Comparison of ENCODE assay signal across 10 mouse cellular contexts in the genomic region with DNA sequence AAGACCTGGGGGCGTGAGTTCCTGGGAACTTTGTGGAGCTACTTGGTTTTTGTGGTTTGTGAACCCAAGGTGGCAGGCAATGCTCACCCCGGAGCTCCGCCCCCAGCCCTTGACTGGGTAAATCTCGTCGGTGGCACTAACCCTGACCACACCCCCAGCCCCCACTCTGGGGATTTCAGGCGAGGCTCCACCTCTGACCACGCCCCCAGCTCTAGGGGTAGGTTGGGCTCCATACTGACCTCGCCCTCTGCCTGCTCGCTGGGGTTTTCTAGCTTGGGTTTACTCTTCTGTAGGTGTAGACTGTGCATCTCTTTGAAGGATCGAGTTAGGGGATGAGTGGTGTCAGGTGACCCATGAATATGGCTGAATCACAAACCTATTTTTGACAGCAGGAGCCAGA. TPM values are rescaled to one million over a fixed set of nuclear protein-coding genes. Genes with fewer than 3 reads are reported as not detected.
A peak's percentile ranks its signal among the peaks of the same experiment; 100 is the strongest.
DNase-seq lines count a peak whose midpoint lies in the region; ATAC-seq lines count a peak whose summit lies in the region.
"Had no signal": no experiment of that assay in that cellular context is flagged by ENCODE, and none has a peak within 500 bp of the region (broad histone marks: within the 10 kb centered on the region; RNA-seq: fewer than 3 reads in every experiment).

No protein-coding gene starts in this region.

- H3K9me3 ChIP-seq in liver, embryonic 11.5 days (ENCODE audit: control insufficient read depth, low read length): no peaks in the 10 kb centered on the region
- H3K9me3 ChIP-seq: embryonic facial prominence, embryonic 13.5 days; midbrain, embryonic 12.5 days had no signal

- peak; percentile 79 to 83 for DNase-seq in B cell, adult 2 months
- peak; percentile 59 for DNase-seq in NIH3T3 (ENCODE audit: low read depth)
- DNase-seq in gastrocnemius, postnatal 14 days: peak; percentile 75
- peak; percentile 76 for DNase-seq in liver, embryonic 11.5 days (ENCODE audit: low spot score)
- peak; percentile 72 for DNase-seq in retina, postnatal 1 day
- DNase-seq in urinary bladder, postnatal 36 days (ENCODE audit: low spot score in 2 of 2): no peak
- no peak for DNase-seq in ovary, postnatal 10 days (ENCODE audit: low spot score)
- no peak for DNase-seq in layer of hippocampus, adult 9-10 months (ENCODE audit: low spot score)

- no peak overlapping the region for H3K4me2 ChIP-seq in liver, embryonic 11.5 days
- H3K4me2 ChIP-seq: embryonic facial prominence, embryonic 13.5 days; midbrain, embryonic 12.5 days had no signal

- H3K27me3 ChIP-seq in liver, embryonic 11.5 days (replicated peaks; ENCODE audit: control insufficient read depth, insufficient read depth, low read length): peaks cover 31% of the 10 kb centered on the region

- peaks cover 15% of the 10 kb centered on the region for H3K4me1 ChIP-seq in liver, embryonic 11.5 days (replicated peaks; ENCODE audit: control insufficient read depth, insufficient read depth, low read length)

- peaks cover 16% of the 10 kb centered on the region for H3K36me3 ChIP-seq in liver, embryonic 11.5 days (ENCODE audit: control insufficient read depth, insufficient read depth, low read length)

- no peak overlapping the region for H3K27ac ChIP-seq in liver, embryonic 11.5 days (ENCODE audit: low read depth, low read length)
- H3K27ac ChIP-seq: embryonic facial prominence, embryonic 13.5 days; midbrain, embryonic 12.5 days had no signal

- peak; percentile 81 for ATAC-seq in liver, embryonic 11.5 days (replicated peaks; ENCODE audit: low FRiP score)

- WGBS in liver, embryonic 11.5 days: 6% methylated on average over 10 of the region's 10 CpGs

- H3K4me3 ChIP-seq in liver, embryonic 11.5 days (ENCODE audit: low read depth, low read length): no peak overlapping the region; the same call in 1 of the 2 replicates
- H3K4me3 ChIP-seq: embryonic facial prominence, embryonic 13.5 days; midbrain, embryonic 12.5 days had no signal

- intact Hi-C loops in gastrocnemius, postnatal 14 days (cut with DNase I; ENCODE audit: low total_unique reads): no loop called here

- no peak overlapping the region for H3K9ac ChIP-seq in liver, embryonic 11.5 days (ENCODE audit: low read depth, low read length)
- H3K9ac ChIP-seq: embryonic facial prominence, embryonic 13.5 days; midbrain, embryonic 12.5 days had no signal

RNA-seq across cellular contexts. Expression of a gene that starts 4.7 kb away (rescaled TPM):
- 10 to 100 TPM; 11.3 to 24.5 TPM for total RNA-seq in gastrocnemius, postnatal 14 days (2021)
- polyA plus RNA-seq in liver, embryonic 11.5 days (2014; fragmentation: Nextera tagmentation; extraction: Ambion mirVana): 0.05 TPM in 1 of 2 replicates, not detected in the other

RNA-seq across cellular contexts. Expression of a gene that starts 6.4 kb away (rescaled TPM):
- total RNA-seq in gastrocnemius, postnatal 14 days (2021): 10 to 100 TPM; 24.5 to 27.7 TPM
- 403 and 453 TPM in 2 replicates for polyA plus RNA-seq in liver, embryonic 11.5 days (2014; fragmentation: Nextera tagmentation; extraction: Ambion mirVana)

RNA-seq across cellular contexts. Expression of a gene that starts 6.5 kb away (rescaled TPM):
- 10 to 100 TPM; 24.0 to 28.1 TPM for total RNA-seq in gastrocnemius, postnatal 14 days (2021)
- 58.5 and 63.8 TPM in 2 replicates for polyA plus RNA-seq in liver, embryonic 11.5 days (2014; fragmentation: Nextera tagmentation; extraction: Ambion mirVana)

RNA-seq across cellular contexts. Expression of a gene that starts 22.1 kb away (rescaled TPM):
- total RNA-seq in gastrocnemius, postnatal 14 days (2021): 100 to 1,000 TPM; 787 to 812 TPM
- polyA plus RNA-seq in liver, embryonic 11.5 days (2014; fragmentation: Nextera tagmentation; extraction: Ambion mirVana): 1,793 and 1,800 TPM in 2 replicates

RNA-seq across cellular contexts. Expression of a gene that starts 23.1 kb away (rescaled TPM):
- total RNA-seq in gastrocnemius, postnatal 14 days (2021): under 1 TPM in 1 of 2 experiments, not detected in 1; 0.06 TPM
- polyA plus RNA-seq in liver, embryonic 11.5 days (2014; fragmentation: Nextera tagmentation; extraction: Ambion mirVana): not detected in 2 replicates
- polyA plus RNA-seq: embryonic facial prominence, embryonic 13.5 days had no signal

Comparison
In these comparisons a context has a peak if more than half of its experiments do, and no peak if none do; other contexts are left out.
1. DNase-seq: peak in B cell, adult 2 months (2 of 2), NIH3T3 (single experiment), gastrocnemius, postnatal 14 days (single experiment), liver, embryonic 11.5 days (single experiment) and retina, postnatal 1 day (single experiment); none in urinary bladder, postnatal 36 days (0 of 2), ovary, postnatal 10 days (single experiment) and layer of hippocampus, adult 9-10 months (single experiment).